Mouse (Mus musculus) megakaryocyte-erythroid progenitor cell, adult 5-6 weeks (primary cell): ENCODE data around the gene Tcf7l2. TPM values are rescaled to one million over a fixed set of nuclear protein-coding genes. Genes with fewer than 3 reads are reported as not detected.

Experiments
- ATAC-seq: replicated peaks from 2 replicates; pipeline ENCODE4 v1.8.0; 2016; ENCODE audit warnings: mild to moderate bottlenecking, inconsistent platforms; ENCODE audit not compliant: severe bottlenecking, poor library complexity, low FRiP score, low TSS enrichment
- total RNA-seq, 2 experiments: library from RNA; stranded (forward) in 1 of 2; stranded (reverse) in 1 of 2; fragments of 200-1000, 215-1000 nt in 1 of 2; fragments of >200 nt in 1 of 2; fragmentation: Nextera tagmentation in 1 of 2; gene quantifications; 2 replicates each; pipeline ENCODE4 v1.2.3; 2014 to 2017

Tcf7l2 gene
- total RNA-seq, 2 experiments from 2014 or later = 1.9 to 6.4 TPM

GRCm38 (mm10) chr19:55788285-55788904 is 46.8 kb downstream of the Tcf7l2 start:
- ATAC-seq = no peak

GRCm38 (mm10) chr19:55788905-55789295 is 47.3 kb downstream of the Tcf7l2 start:
- no peak for ATAC-seq

GRCm38 (mm10) chr19:55789838-55790237 is 48.2 kb downstream of the Tcf7l2 start:
- ATAC-seq = no peak

GRCm38 (mm10) chr19:55791293-55791692 is 49.7 kb downstream of the Tcf7l2 start:
- no peak for ATAC-seq

- no peak for ATAC-seq
These were observed 50.3 kb downstream of the Tcf7l2 start for GRCm38 (mm10) chr19:55791886-55792285.

DNA sequence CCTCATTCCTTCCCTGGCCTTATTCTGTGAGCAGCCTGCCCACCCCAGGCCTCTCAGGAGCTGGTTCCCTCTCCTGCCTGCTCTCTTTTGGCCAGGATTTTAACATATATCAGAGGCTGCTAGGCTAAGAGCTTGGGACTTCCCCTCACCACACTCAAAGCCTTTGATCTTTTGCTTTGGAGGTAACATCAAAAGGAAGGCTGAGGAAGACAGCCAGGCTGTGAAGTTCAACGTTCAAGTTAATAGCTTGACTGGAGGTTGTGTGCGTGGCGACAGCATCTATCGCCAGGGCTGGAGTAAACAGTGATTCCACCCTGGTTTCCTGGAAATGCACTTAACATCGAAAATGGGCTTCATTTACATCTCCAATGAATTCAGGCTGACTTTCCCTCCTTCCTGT is 51.0 kb downstream of the Tcf7l2 start:
- no peak for ATAC-seq

GRCm38 (mm10) chr19:55793029-55793428 is 51.4 kb downstream of the Tcf7l2 start:
- no peak for ATAC-seq

GRCm38 (mm10) chr19:55794194-55794945 is 52.8 kb downstream of the Tcf7l2 start:
- no peak for ATAC-seq

DNA sequence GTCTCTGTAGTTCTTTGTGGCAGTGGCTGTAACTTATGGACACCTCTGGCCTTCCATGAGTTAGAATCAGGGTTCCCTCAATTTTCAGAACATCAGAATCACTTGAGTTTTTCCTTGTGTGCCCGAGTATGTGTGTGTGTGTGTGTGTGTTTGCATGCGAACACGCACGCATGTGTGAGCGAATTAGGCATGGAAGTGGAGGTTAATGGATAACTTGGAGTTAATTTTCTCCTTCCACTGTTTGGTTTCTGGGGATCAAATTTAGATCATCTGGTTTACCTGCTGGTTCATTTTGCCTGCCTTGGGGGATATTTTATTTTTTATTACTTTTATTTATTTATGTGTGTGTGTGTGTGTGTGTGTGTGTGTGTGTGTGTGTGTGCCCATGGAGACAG is 53.3 kb downstream of the Tcf7l2 start:
- ATAC-seq = no peak

DNA sequence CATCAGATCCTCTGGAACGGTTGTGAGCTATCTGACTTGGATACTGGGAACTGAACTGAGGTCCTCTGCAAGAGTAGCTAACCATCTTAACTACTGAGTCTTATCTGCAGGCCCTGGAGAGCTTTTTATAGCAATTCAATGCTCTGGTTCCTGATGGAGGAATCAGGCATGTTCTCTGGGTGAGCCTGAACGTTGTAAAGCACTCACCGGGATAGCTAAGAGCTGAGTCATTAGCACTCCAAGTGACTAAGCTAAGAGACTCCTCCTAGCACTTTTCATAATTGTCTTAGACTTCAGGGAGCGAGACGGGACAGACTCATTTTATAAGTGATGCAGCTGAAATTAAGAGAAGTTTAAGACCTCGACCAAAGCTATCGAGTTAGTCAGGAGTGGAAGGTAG is 53.7 kb downstream of the Tcf7l2 start:
- no peak for ATAC-seq

- ATAC-seq = no peak
These were observed 56.2 kb downstream of the Tcf7l2 start for GRCm38 (mm10) chr19:55797834-55798233.

GRCm38 (mm10) chr19:55799411-55799810 is 57.8 kb downstream of the Tcf7l2 start:
- ATAC-seq = no peak

- no peak for ATAC-seq
These were observed 58.4 kb downstream of the Tcf7l2 start for GRCm38 (mm10) chr19:55800059-55800458.

GRCm38 (mm10) chr19:55803121-55803520 is 61.5 kb downstream of the Tcf7l2 start:
- no peak for ATAC-seq

DNA sequence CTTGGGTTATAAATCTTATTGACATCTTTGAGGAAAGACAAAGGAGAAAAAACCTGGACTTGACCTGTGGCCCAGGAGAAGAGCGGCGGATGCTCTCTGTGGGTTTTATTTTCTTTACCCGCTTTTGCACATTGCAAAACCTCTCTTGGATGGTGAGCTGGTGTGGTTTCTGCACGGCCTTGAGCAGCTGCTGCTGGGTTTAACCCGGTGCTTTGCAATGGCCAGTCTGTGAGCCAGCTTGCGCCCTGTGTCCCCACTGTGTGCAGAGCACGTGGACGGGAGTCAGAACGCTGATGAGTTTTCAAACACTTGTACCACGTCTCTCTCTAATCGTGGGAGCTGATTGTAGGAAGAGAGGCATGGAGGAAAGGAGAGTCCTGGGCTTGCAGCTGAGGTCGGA is 62.2 kb downstream of the Tcf7l2 start:
- ATAC-seq = no peak

DNA sequence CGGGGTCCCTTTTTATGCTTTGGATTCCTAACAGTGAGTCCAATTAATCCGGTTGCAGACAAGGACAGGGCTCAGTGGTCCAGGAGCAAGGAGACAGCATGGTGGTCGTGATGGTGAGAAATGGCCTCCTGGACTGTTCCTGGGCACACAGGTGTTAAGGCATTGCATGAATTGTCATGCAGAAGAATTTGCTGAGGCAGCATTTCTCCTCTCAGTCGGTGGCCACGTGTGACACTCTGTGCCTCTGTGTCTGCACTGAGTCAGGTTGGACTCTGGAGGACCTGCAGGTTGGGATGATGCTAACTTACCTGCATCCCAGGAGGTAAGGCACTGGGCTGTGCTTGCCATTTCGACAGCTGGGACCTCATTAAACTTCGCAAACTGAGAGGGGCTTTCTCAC is 63.2 kb downstream of the Tcf7l2 start:
- no peak for ATAC-seq

GRCm38 (mm10) chr19:55806434-55807193 is 65.0 kb downstream of the Tcf7l2 start:
- no peak for ATAC-seq

GRCm38 (mm10) chr19:55807194-55808053 is 65.8 kb downstream of the Tcf7l2 start:
- no peak for ATAC-seq

DNA sequence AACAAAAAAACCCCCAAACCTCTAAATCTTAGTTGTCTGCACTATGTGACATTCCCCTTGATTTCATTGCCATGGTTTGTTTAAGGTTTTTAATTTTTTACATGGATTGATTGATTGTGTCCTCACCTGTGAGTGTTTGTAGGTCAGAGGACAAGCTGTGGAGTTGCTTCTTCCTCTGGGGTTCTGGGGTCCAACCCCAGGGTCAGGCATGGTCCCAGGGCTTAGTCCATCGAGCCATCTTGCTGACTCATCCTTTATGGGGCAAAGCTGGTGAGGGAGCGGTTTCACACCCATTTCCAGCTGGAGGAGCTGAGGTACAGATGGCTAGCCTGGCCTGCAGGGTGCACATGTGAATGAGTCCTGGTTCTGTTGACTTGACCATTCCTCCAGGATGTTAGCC is 66.7 kb downstream of the Tcf7l2 start:
- no peak for ATAC-seq

DNA sequence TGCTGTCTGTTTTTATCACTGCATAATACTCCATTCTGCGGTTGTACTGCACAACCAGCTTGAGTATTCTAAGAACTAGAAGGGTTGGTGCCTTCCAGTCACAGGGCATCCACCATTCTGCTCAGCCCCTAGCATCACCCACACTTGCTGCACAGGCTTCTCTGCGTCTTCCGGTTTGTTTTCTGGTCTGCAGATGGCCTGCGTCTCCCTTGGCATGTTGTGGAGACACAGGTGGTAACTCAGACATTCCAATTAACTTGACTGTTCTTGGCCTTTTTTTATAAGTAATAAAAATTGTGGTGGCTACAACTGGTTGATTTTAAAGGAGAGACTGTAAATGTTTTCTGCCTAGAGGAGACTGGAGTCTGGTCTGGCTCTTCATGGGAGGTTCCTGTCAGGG is 67.9 kb downstream of the Tcf7l2 start:
- no peak for ATAC-seq
